Mouse (Mus musculus) CD8-positive naive resting alpha-beta T cell, adult 2 months (primary cell): ENCODE results near the gene Nmu.

Experiments
- DNase-seq, 2 experiments: peaks; one replicate each; pipeline ENCODE4 v3.0.0; 2022; ENCODE audit warnings: low read depth in 2 of 2, low spot score in 2 of 2

The Nmu gene

GRCm38 (mm10) chr5:76363453-76364104 is at the start of gene Nmu:
Nmu (minus strand) TSS chr5:76363788.
- DNase-seq: no peak

- no peak for DNase-seq
Observed at GRCm38 (mm10) chr5:76411697-76412096, 48.1 kb upstream of the Nmu start.

GRCm38 (mm10) chr5:76394382-76394781 is 30.8 kb upstream of the Nmu start:
- no peak for DNase-seq

- no peak for DNase-seq
Observed at GRCm38 (mm10) chr5:76389041-76389795, 25.6 kb upstream of the Nmu start.

GRCm38 (mm10) chr5:76388474-76388873 is 24.9 kb upstream of the Nmu start:
- DNase-seq: no peak

- DNase-seq: no peak
Observed at GRCm38 (mm10) chr5:76383673-76384072, 20.1 kb upstream of the Nmu start.

- no peak for DNase-seq
Observed at GRCm38 (mm10) chr5:76381836-76382235, 18.2 kb upstream of the Nmu start.

GRCm38 (mm10) chr5:76379216-76379615 is 15.6 kb upstream of the Nmu start:
- no peak for DNase-seq

- DNase-seq: no peak
Observed at GRCm38 (mm10) chr5:76369215-76369840, 5.7 kb upstream of the Nmu start.

GRCm38 (mm10) chr5:76365406-76365805 is 1.8 kb upstream of the Nmu start:
- DNase-seq: no peak

GRCm38 (mm10) chr5:76360786-76361185 is 2.8 kb downstream of the Nmu start:
- no peak for DNase-seq

- DNase-seq: no peak
Observed at GRCm38 (mm10) chr5:76360057-76360456, 3.5 kb downstream of the Nmu start.

GRCm38 (mm10) chr5:76351953-76352611 is 11.5 kb downstream of the Nmu start:
- DNase-seq: no peak

GRCm38 (mm10) chr5:76351537-76351936 is 12.1 kb downstream of the Nmu start:
- no peak for DNase-seq

GRCm38 (mm10) chr5:76346137-76346536 is 17.5 kb downstream of the Nmu start:
- no peak for DNase-seq

GRCm38 (mm10) chr5:76340931-76341330 is 22.7 kb downstream of the Nmu start:
- no peak for DNase-seq

- no peak for DNase-seq
Observed at GRCm38 (mm10) chr5:76337100-76337499, 26.5 kb downstream of the Nmu start.

- DNase-seq: no peak
Observed at GRCm38 (mm10) chr5:76333833-76334232, 29.8 kb downstream of the Nmu start.

- DNase-seq: no peak
Observed at GRCm38 (mm10) chr5:76330953-76331352, 32.6 kb downstream of the Nmu start, which contains the start of gene Pdcl2. Pdcl2 (minus strand) TSS chr5:76331156.

GRCm38 (mm10) chr5:76327296-76327695 is 36.3 kb downstream of the Nmu start:
- DNase-seq: no peak

GRCm38 (mm10) chr5:76325113-76325512 is 38.5 kb downstream of the Nmu start:
- no peak for DNase-seq
